Mouse (Mus musculus) layer of hippocampus, adult 18-20 months (tissue): Measurements from ENCODE around the gene Lifr. TPM values are rescaled to one million over a fixed set of nuclear protein-coding genes. Genes with fewer than 3 reads are reported as not detected.

Source experiments
- DNase-seq, 2 experiments: peaks; one replicate each; pipeline ENCODE4 v3.0.0; 2022; ENCODE audit warnings: low spot score in 2 of 2
- total RNA-seq, 2 experiments: library from RNA; stranded (reverse); gene quantifications; 2 replicates each; pipeline ENCODE4 v1.2.3; 2021

Gene Lifr
- total RNA-seq, 2 experiments from 2014 or later, result 57.9 to 65.4 TPM

DNA sequence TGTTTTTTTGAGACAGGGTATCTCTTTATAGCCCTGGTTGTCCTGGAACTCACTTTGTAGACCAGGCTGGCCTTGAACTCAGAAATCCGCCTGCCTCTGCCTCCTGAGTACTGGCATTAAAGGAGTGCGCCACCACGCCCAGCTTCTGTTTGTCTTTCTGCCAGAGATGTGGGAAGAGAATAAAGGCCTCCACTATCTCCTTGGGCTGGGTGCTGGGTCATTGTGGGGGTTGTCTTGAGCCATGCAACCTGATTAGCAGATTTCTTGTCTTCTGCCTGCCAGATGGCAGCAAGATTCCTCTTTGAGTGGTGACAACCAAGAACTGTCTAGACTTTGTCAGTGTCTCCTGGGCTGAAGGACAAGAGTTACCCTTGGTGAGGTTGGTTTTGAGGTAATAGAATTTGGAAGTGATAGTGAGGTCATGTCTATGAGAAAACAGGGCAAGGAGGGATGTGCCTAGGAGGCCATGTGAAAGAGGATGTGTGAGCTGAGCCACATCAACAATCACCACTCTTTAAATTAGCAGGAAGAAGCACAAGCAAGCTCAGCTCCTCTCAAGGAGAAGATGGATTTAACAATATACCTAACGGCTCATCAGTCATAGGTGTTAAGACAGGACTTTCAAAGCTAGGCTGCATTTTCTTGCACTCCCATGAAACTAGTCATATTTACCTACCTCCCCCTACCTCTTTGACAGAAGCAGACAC is 10.6 kb upstream of the Lifr start:
- DNase-seq, result no peak

DNA sequence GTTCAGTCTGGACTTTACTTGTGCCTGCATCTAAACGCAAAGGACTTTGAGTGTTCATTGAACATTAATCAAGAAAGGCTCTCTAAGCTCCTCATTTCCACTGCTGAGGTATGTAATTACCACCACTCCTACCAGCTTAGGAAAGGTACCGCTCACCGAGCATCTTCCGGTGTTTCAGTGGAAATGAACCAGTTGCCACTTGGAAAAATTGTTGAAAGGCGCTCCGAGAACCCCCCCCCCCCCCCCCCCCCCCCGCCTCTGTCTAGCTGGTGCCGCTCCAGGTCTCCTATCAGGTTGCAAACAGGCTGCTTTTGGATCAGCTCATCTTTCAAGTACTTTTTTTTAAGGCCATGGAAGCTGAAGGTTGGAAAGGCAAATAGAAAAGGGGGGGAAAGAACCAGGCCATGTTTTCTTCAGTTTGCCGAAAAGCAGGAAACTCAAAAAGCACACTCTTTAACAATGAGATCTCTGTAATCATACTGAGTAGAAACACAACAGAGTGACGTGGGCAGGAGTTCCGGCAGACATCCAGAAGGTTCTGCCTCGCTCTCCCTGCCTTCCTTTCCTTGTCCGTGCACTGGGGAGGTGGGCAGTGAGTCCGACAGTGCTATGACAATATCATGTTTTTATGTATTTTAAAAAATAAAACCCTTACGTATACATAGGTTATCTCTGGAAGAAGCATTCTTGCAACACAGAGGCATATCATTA is 9.3 kb upstream of the Lifr start:
- DNase-seq, result peak in 1 of 2 experiments; percentile 13

DNA sequence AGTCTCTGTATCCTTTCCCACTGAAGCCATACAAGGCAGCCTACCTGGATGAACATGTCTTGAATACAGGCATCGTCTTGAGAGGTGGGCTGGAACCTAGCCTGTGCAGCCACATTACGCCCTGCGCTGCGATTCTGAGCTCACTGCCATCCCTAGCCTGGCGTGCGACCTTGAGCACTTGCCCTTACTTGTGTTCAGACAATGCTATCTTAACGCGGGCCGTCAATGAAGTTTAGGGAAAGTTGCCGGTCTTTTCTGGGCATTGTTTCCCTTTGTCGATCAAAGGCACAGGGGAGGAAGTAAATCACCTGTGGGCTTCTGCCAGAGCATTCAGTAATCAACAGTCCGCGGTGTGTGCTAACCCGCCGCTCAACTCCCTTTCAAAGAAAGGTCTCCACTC is 8.6 kb upstream of the Lifr start:
- no peak for DNase-seq

DNA sequence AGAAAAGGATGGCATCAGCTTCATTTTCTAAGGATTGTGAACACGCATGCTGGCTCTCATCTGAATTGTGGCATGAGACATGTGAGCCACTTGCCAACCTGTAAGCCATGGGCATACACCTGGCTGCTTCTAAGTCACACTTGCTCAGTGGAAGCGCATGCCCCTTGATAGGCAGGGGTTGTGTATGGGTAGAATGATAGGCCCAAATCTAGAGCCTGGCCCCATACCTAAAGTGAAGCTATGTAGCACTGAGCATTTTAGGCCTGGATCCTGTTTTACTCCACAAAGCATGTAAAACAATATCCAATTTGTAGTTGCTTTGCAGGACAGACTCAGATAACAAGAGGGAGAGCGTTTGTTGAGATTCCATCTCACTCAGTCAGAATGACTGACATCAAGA is 7.5 kb upstream of the Lifr start:
- no peak for DNase-seq

DNA sequence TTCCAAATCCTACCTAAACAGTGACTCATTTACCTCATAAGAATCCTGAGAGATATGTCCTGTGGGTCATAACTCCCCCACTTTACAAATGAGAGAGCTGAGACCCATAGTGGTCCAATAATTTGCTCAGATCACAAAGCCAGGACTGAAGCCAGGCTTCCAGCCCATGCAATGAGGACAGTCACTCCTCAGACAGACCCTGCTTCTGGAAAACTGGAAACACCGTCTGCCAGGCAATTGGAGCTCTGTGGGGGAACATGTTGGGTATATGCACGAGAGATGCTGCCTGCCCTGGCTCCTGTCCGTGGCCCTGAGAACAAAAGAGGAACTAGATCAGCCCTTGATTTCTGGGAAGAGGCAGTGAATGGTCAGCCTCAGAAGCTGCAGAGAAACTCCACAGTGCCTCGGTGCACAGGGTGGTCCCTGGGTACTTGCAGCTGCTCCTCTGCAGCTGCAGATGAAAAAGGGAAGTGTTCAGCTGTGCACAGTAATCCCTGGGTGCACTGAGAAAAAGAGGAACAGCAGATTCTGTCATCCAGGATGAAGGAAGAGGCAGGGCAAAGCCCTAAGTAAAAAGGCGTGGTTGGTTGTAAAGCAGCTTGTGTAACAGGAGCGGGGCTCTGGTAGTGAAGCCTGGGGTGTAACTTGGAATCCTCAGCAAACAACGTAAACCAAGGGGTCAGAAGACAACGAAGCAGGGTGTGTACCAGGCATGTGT is 5.5 kb upstream of the Lifr start:
- peak in 1 of 2 experiments; percentile 31 for DNase-seq

DNA sequence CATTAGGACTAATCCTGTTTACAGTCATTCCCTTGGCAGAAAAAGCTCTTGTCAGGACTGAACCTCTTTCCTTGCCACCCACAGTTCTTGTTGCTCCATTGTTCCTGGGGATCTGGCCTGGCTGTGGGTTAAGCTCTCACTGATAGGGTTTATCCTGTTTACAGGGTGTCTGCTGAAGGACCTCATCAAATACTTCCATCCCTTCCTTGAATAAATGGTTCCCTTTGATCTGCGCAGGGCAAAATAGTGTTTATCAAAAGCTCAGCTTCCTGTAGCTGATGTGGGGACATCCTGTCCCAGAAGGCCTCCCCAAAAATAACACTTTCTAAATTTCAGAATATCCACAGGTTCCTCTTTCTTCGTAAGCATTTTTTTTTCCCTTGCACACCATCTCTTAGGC is 1.7 kb upstream of the Lifr start:
- no peak for DNase-seq

DNA sequence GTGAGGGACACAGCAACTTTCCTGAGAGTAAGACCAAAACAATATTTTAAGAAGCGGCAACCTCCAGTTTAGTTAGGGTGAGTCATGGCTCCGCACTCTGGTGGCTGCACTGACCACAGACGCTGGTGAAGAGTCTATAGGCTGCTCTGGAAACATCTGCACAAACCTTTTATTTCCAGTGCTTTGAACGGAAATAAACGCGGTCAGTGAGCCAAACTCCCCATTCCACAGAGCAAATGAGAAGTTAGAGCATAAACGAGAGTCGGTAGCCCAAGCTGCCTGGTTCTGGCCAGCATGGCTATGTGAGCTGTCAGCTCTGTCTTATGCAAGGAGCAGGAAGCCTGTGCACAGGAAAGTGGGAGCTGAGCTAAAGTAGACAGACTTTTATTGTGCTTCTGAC is 1.9 kb downstream of the Lifr start:
- no peak for DNase-seq

DNA sequence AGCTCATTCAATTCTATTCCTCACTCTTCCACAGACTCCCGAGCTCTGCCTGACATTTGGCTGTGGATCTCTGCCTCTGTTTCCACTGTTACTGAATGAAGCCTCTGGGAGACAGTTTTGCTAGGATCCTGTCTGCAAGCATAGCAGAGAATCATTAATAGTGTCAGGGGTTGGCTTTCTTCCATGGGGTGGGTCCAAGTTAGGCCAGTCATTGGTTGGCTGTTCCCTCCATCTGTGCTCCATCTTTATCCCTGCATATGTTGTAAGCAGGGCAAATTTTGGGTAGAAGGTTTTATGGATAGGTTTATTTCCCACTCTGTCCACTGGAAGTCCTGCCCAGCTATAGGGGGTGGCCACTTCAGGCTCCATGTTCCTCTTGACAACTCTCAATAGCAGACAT is 9.0 kb downstream of the Lifr start:
- DNase-seq, result no peak

DNA sequence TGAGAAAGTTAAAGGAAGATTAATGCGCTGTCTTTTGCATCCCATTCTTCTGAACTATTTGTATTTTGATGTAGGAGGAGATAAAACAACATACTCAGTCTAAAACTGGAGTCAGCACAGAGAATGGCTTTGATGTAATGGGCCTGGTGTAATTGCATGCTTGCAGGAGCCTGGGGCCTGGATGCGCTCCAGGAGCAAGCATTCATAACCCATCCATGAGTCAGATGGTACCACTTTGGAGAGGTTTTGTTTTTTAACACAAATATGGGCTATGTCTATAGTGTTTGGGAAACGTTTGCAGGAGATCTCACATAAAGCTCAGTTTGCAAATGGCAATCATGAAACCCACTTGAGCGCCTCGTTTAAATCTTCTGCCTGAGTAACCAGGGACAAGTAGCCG is 9.8 kb downstream of the Lifr start:
- peak in 1 of 2 experiments; percentile 40 for DNase-seq

DNA sequence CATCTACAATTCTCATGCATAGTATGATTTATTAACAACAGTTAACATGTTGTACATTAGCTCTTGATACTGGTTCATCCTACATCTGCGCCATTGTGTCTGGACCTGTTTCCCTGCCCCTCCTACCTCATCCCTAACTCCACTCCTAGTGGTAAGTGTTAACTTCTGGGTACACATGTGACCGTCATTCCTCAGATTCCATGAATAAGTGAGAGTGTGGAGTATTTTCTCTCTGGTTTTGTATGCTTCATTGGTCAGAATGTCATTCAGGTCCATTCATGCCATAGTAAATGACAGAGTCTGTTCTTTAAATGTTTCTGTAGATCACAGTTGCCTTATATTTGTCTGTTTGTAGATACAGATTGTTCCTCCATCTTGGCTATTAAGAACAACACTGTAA is 12.6 kb downstream of the Lifr start:
- DNase-seq, result no peak

DNA sequence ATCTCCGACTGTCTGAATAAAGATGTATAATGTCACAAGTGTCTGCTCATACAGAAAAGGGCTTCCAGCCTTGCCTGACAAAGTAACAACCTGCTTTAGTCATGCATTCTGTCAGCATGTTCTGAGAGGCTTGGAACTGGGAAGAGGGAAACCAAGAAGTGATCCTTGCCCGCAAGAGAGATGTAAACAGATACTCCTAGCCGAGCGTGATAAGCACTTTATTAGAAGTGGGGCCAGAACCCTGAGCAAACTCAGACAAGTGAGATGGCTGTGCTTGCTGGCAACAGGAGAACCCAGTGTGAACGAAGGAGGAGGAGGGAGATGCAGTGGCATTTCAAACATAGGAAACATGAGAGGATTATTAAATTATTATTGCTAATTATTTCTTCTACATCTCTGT is 14.8 kb downstream of the Lifr start:
- DNase-seq, result no peak

DNA sequence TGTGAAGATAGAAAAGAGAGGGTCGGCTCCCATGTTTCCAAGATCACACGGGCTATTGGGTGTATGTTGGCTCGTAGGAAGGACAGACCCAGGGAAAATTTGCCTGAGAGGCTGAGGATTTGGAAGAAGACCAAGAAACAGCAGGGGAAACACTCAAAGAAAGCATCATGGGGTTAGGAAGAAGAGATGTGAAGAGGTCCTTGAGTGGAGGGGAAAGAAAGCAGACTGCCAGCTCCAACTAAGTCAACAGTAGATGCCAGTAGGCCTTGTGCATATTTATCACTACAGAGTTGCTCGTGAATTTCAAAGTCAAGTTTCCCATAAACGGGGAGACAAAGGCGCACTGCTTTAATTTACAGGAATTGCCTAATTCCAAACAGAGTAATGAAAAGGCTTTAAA is 17.7 kb downstream of the Lifr start:
- no peak for DNase-seq

DNA sequence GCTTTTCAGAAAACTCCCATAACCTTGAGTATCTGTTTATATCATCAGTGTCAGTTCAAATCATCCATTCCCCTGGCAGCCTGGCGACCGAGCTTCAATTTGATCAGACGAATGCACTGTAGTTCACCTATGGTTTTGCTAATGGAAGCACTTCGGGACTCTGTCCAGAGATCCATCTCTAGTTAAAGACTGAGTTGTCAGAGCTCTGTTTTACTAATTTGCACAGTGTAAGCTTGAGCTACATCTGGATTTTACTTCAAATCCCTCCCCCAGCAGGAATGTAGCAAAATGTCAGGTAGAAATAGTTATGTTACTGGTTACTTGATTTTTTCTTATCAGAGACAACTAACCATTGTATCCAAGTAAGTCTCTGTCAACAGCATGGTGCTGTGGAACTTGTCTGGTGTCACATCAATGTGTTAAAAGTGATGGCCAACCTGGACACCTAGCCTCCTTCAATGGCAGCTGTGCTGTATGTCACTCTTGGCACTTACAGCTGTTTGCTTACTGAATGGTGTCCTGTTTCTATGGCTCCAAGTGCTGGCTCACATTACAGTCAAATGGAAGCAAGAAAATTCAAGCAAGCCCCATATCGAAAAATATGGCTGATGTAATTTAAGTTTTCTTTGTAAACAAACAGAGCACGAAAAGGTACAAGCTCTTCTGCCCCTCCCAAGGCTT is 22.0 kb downstream of the Lifr start:
- DNase-seq, result no peak

DNA sequence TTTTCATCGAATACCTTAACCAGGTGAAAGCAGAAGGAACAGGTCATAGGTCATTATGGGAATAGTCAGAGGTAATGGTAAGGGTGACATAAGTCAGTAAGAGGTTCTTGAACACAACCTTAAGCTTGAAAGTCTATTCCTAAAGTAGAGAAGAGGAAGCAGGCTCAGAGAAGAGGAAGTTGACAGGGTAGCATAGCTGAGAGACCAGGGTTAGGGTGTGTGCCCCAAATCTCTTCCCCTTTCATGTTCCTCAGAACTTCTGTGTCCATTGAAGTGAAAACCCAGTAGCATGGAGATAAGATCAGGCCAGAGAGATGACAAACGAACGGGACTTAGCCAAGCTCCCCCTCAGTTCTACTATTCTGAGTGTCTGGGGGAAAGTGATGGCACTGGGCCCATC is 23.5 kb downstream of the Lifr start:
- no peak for DNase-seq

DNA sequence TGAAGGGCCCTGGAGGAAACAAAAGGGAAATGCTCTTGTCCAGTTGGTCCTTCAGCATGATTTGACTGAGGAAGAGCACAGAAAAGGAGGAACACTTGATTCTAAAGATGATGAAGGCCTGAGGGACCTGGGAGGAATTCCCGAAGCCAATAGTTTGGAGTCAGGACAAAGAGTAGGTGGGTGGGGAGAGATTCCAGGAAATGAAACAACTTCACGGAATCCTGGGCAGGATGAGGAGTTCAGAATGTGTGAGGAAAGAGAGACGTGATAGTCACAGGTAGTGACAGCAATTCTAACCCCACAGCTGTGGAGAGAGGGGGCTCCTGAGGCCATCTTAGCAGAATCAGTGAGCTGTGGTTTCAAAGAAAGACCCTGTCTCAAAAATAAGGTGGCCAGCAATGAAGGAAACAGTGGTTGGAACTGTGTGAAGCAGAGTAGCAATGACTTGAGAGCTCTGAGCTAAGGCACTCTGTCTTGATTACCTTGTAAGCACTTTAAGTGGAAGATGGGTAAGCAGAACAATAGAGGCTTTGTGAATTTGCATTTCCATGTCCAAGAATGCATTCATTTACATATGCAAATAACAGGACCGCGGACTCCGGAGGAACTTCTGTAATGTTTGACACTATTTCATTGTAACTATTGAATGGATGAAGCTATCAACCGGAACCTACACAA is 25.1 kb downstream of the Lifr start:
- no peak for DNase-seq

DNA sequence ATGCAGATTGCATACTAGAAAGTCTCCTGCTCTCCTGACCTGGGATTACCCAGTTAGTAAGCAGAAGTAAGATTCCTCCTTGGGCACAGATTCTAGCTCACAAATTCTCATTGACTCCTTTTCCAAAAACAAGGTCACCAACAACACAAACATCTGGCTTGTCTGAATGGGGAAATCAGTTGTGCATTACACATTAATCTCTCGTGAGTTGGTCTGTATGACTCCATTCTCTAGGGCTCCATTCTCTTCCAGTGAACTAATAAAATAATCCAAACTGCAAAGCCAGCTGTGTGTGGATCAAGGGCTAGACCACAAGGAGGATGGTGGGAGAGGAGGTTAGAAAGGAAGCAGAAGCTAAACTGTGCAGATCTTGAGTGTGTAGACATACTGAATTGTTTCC is 25.8 kb downstream of the Lifr start:
- no peak for DNase-seq

DNA sequence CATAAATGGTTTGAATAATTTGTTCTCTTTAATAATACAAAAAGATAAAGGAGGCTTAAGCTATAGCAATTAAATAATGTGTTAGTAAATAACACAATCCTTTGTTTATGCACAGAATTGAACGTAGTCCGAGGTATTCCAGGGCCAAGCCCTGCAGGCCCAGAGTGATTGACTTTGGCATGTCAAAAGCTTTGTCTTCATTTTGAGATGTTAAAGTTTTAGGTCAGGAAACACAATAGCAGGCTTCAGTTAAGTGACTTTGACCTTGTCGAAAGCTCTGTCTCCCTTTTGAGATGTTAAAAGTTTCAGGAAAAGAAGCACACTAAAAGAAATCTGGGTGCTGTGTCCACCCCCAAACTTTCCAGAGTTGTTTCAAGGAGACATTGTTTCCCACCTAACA is 26.3 kb downstream of the Lifr start:
- DNase-seq, result no peak

DNA sequence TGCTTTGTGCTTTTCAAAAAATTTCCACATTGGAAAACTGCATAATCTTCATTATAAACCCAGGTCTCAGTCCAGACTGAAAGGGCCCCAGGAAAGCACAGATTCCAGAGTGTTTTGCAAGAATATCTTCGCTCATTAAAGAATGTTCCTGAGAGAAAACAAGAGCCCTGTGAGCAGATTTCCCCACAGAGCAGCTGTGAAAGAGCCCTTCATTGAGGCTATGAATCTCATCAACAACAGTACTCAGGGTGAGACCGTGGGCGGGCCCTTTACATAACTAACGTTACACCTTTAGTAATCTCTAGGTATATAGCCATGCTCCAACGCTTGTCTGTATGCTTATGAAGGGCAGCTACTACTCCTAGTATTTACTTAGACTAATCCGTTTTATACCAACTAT is 27.5 kb downstream of the Lifr start:
- no peak for DNase-seq

DNA sequence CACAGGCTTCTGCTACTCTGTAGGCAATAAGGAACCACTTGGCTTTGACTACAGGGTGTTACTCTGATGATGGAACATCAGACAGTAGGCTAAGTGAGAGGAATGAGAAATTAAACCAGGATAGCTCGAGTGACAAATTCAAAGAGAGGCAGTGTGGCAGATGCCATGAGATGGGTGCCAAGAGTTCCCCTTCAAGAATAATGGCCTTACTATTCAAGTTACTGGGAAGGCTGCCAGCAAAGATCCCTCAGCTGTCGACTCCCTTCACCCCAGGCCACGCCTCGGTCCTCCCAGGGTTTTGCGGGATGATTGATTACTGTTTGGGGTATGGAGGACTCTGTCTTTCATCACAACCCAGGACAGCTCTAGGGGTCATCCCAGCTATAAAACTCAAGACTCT is 28.4 kb downstream of the Lifr start:
- DNase-seq, result peak; percentile 40 to 77

DNA sequence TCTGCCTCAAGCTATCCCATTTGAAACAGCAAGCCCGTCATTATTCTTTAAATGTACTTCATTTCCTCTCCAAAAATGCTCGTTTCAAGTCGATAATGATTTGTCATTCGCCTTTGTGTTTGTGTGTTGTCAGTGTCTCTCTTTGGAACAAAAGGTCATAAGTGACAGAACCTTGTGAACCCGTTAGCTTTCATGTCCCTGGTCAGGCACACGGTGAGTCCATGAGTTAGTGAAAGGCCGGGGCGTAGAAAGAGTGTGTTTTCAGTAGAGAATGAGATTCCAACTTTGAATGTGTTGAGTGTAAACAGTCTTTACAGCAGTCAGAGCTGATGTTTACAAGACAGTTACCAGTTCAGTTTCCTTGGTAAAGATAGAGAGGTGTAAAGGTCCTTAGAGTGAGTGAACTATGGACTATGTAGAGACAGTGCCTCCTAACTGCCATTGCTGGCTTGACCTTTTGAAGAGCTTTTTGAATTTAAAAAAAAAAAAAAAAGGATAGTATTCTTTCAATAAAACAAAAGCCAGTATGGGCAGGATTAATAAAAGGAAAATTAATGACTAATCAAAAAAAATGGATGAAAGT is 29.6 kb downstream of the Lifr start:
- no peak for DNase-seq
